In genomic region chr1:84089664-84090063, GRCm38 (mm10) we compare ENCODE assay signal across 27 mouse cellular contexts.
"Had no signal": no experiment of that assay in that cellular context is flagged by ENCODE, and none has a peak within 500 bp of the region (broad histone marks: within the 10 kb centered on the region; RNA-seq: fewer than 3 reads in every experiment).

No protein-coding gene starts in this region.

- H3K4me3 ChIP-seq: gastrocnemius, adult 2 months; heart, embryonic 10.5 days; heart, embryonic 12.5 days; hindbrain, embryonic 10.5 days; hindbrain, embryonic 12.5 days; intestine, embryonic 15.5 days; layer of hippocampus, adult 2 months; limb, embryonic 15.5 days; liver, embryonic 12.5 days had no signal

- H3K9ac ChIP-seq: heart, embryonic 12.5 days; hindbrain, embryonic 12.5 days; hindbrain, embryonic 14.5 days; intestine, embryonic 15.5 days; limb, embryonic 15.5 days; liver, embryonic 12.5 days; liver, embryonic 14.5 days had no signal

- H3K4me1 ChIP-seq: heart, embryonic 10.5 days; heart, embryonic 12.5 days; hindbrain, embryonic 10.5 days; hindbrain, embryonic 12.5 days; intestine, embryonic 15.5 days; liver, embryonic 12.5 days had no signal

- H3K27ac ChIP-seq: gastrocnemius, adult 2 months; heart, embryonic 10.5 days; hindbrain, embryonic 10.5 days; hindbrain, embryonic 12.5 days; hindbrain, embryonic 14.5 days; intestine, embryonic 15.5 days; layer of hippocampus, adult 2 months; limb, embryonic 15.5 days; liver, embryonic 12.5 days; liver, embryonic 14.5 days had no signal

- DNase-seq: gastrocnemius, adult 2 months; gastrocnemius, postnatal 10 days; gastrocnemius, postnatal 25 days; heart, adult 18-20 months; heart, postnatal 10 days; heart, postnatal 4 days; kidney, adult 18-20 months; kidney, adult 8-10 months; kidney, postnatal 10 days; kidney, postnatal 25 days; kidney, postnatal 4 days; layer of hippocampus, adult 9-11 months; layer of hippocampus, postnatal 36 days; left cerebral cortex, postnatal 4 days had no signal

- ATAC-seq: hindbrain, embryonic 16.5 days; inflammation-experienced regulatory T-cells, adult 6 months; intestine, embryonic 15.5 days; intestine, postnatal 0 days; liver, embryonic 12.5 days had no signal

- H3K4me2 ChIP-seq: heart, embryonic 12.5 days; hindbrain, embryonic 12.5 days; hindbrain, embryonic 14.5 days; intestine, embryonic 15.5 days; limb, embryonic 15.5 days; liver, embryonic 12.5 days had no signal

- H3K9me3 ChIP-seq: heart, embryonic 10.5 days; heart, embryonic 12.5 days; hindbrain, embryonic 10.5 days; hindbrain, embryonic 12.5 days; intestine, embryonic 15.5 days; limb, embryonic 15.5 days; liver, embryonic 12.5 days had no signal

- H3K36me3 ChIP-seq: heart, embryonic 10.5 days; heart, embryonic 12.5 days; hindbrain, embryonic 10.5 days; hindbrain, embryonic 12.5 days; intestine, embryonic 15.5 days; limb, embryonic 15.5 days; liver, embryonic 12.5 days had no signal

- H3K27me3 ChIP-seq: heart, embryonic 12.5 days; hindbrain, embryonic 12.5 days; intestine, embryonic 15.5 days; limb, embryonic 15.5 days; liver, embryonic 12.5 days had no signal
